Mouse (Mus musculus) brain, embryonic 14.5 days (tissue): Measurements from ENCODE around the gene Cox7a2l.

Source experiments
- CTCF ChIP-seq: fragments of 200-500 bp; IDR thresholded peaks from 2 replicates; pipeline ENCODE4 v1.5.1; 2012; ENCODE audit warnings: inconsistent platforms, mild to moderate bottlenecking, moderate library complexity, borderline replicate concordance; ENCODE audit not compliant: insufficient read depth, insufficient read length; ENCODE audit errors: extremely low read depth
- POLR2A ChIP-seq: fragments of 200-500 bp; IDR thresholded peaks from 2 replicates; pipeline ENCODE4 v1.6.1; 2012; ENCODE audit warnings: mild to moderate bottlenecking, inconsistent platforms, borderline replicate concordance; ENCODE audit not compliant: poor library complexity, insufficient read depth, insufficient read length, severe bottlenecking; ENCODE audit errors: extremely low read depth

GRCm38 (mm10) chr17:83466697-83467251 lies 50.4 kb downstream of the Cox7a2l start:
- TF ChIP-seq POLR2A (no peak), CTCF (no peak)
